Mouse (Mus musculus): ENCODE measurements at regions not wholly inside any gene's neighbourhood (a gene's known extent, or its start where the extent isn't known, plus 50 kb on each side); places are given as distances from the start of the nearest gene placed in this dataset.

- Histone ChIP-seq H3K4me3 (ENCODE audit: low read depth, low read length) (no peak overlapping the region), H3K27me3 (ENCODE audit: control insufficient read depth, insufficient read depth, low read length) (no peaks in the 10 kb centered on the region), H3K36me3 (replicated peaks; ENCODE audit: control insufficient read depth, insufficient read depth, low read depth, low read length) (no peaks in the 10 kb centered on the region), H3K4me2 (ENCODE audit: low read depth, low read length) (no peak overlapping the region), H3K9ac (replicated peaks; ENCODE audit: low read length) (no peak overlapping the region), H3K4me1 (ENCODE audit: control insufficient read depth, insufficient read depth, low read length) (no peaks in the 10 kb centered on the region), H3K27ac (replicated peaks; ENCODE audit: low read depth, low read length) (no peak overlapping the region), H3K9me3 (replicated peaks; ENCODE audit: control insufficient read depth, low read length) (no peaks in the 10 kb centered on the region)
- DNase-seq (ENCODE audit: low spot score) (peak; percentile 30), ATAC-seq (replicated peaks; ENCODE audit: insufficient number of reproducible peaks, low FRiP score, low TSS enrichment, low read depth) (no peak)
- WGBS, result 63% methylated on average over 3 of the region's 3 CpGs
Observed at GRCm38 (mm10) chr9:86961663-86962062, 53.7 kb upstream of the Ripply2 start.

- no peaks in the 10 kb centered on the region for H3K4me1 ChIP-seq (ENCODE audit: control insufficient read depth, insufficient read depth, low read length)
- no peaks in the 10 kb centered on the region for H3K27me3 ChIP-seq (ENCODE audit: control insufficient read depth, insufficient read depth, low read length)
- no peak overlapping the region for H3K9ac ChIP-seq (replicated peaks; ENCODE audit: low read length)
- H3K27ac ChIP-seq (replicated peaks; ENCODE audit: low read depth, low read length), result no peak overlapping the region
- 88% methylated on average over 1 of the region's 1 CpGs for WGBS
- DNase-seq (ENCODE audit: low spot score) (no peak), ATAC-seq (replicated peaks; ENCODE audit: insufficient number of reproducible peaks, low FRiP score, low TSS enrichment, low read depth) (no peak)
- no peaks in the 10 kb centered on the region for H3K9me3 ChIP-seq (replicated peaks; ENCODE audit: control insufficient read depth, low read length)
- H3K4me3 ChIP-seq (ENCODE audit: low read depth, low read length), result no peak overlapping the region
- H3K4me2 ChIP-seq (ENCODE audit: low read depth, low read length), result no peak overlapping the region
- H3K36me3 ChIP-seq (replicated peaks; ENCODE audit: control insufficient read depth, insufficient read depth, low read depth, low read length), result no peaks in the 10 kb centered on the region
Observed at GRCm38 (mm10) chr9:86957076-86957475, 58.3 kb upstream of the Ripply2 start.

GRCm38 (mm10) chr9:86955720-86956119 is 59.6 kb upstream of the Ripply2 start:
- ATAC-seq (replicated peaks; ENCODE audit: insufficient number of reproducible peaks, low FRiP score, low TSS enrichment, low read depth), result no peak
- H3K9me3 ChIP-seq (replicated peaks; ENCODE audit: control insufficient read depth, low read length), result no peaks in the 10 kb centered on the region
- H3K9ac ChIP-seq (replicated peaks; ENCODE audit: low read length), result no peak overlapping the region
- no peak overlapping the region for H3K27ac ChIP-seq (replicated peaks; ENCODE audit: low read depth, low read length)
- H3K36me3 ChIP-seq (replicated peaks; ENCODE audit: control insufficient read depth, insufficient read depth, low read depth, low read length), result no peaks in the 10 kb centered on the region
- 79% methylated on average over 3 of the region's 3 CpGs for WGBS
- H3K27me3 ChIP-seq (ENCODE audit: control insufficient read depth, insufficient read depth, low read length), result no peaks in the 10 kb centered on the region
- H3K4me1 ChIP-seq (ENCODE audit: control insufficient read depth, insufficient read depth, low read length), result no peaks in the 10 kb centered on the region
- no peak for DNase-seq (ENCODE audit: low spot score)
- H3K4me3 ChIP-seq (ENCODE audit: low read depth, low read length), result no peak overlapping the region
- H3K4me2 ChIP-seq (ENCODE audit: low read depth, low read length), result no peak overlapping the region

DNA sequence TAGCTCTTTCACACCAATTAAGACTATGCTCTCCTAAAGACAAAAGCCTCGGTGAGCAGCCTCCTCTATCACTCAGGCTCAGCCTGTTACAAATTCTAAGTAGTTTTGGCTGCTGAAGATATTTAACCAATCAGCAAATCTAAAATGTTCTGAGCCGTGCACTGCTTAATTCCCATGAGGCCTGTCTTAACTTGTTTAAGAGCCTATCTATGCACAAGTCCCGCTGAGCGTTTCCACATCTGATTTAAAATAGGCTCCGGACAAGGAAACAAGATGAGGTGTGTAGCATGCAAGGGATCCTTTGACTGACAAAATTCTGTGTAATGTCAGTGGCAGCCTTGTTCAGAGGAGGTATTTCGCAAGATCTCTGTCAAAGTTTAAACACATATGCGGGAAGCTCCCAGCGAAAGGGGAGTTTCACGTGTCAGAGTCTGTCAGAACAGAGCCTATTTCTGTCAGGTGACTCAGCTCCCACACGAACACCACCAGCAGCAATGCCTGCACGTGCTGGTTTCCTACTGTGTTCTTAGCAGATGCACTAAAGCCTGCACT is 63.3 kb upstream of the Ripply2 start:
- Histone ChIP-seq H3K9me3 (replicated peaks; ENCODE audit: control insufficient read depth, low read length) (no peaks in the 10 kb centered on the region), H3K36me3 (replicated peaks; ENCODE audit: control insufficient read depth, insufficient read depth, low read depth, low read length) (no peaks in the 10 kb centered on the region), H3K4me2 (ENCODE audit: low read depth, low read length) (no peak overlapping the region), H3K9ac (replicated peaks; ENCODE audit: low read length) (no peak overlapping the region), H3K27me3 (ENCODE audit: control insufficient read depth, insufficient read depth, low read length) (no peaks in the 10 kb centered on the region), H3K4me1 (ENCODE audit: control insufficient read depth, insufficient read depth, low read length) (no peaks in the 10 kb centered on the region), H3K4me3 (ENCODE audit: low read depth, low read length) (no peak overlapping the region), H3K27ac (replicated peaks; ENCODE audit: low read depth, low read length) (no peak overlapping the region)
- ATAC-seq (replicated peaks; ENCODE audit: insufficient number of reproducible peaks, low FRiP score, low TSS enrichment, low read depth) (no peak), DNase-seq (ENCODE audit: low spot score) (peak; percentile 26)
- 54% methylated on average over 11 of the region's 11 CpGs for WGBS

DNA sequence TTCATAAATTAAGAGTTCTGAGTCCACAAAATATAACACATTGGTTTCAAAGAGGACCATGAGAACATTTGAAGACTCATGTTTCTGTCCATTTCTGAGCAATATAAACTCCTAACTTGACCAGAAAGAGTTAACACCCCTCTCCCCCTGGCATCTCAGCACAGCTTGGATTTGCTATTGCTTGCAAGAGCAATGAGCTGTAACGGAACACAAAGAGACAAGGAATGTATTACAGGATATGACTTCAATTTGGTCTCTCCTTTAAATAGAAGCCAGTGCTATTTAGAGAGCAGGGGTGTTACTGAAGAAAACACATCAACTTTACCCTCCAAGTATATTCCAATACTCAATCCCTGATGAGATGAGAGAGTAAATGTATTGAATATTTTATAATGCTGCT is 65.5 kb upstream of the Ripply2 start:
- Histone ChIP-seq H3K4me2 (ENCODE audit: low read depth, low read length) (no peak overlapping the region), H3K9ac (replicated peaks; ENCODE audit: low read length) (no peak overlapping the region), H3K27ac (replicated peaks; ENCODE audit: low read depth, low read length) (no peak overlapping the region), H3K36me3 (replicated peaks; ENCODE audit: control insufficient read depth, insufficient read depth, low read depth, low read length) (no peaks in the 10 kb centered on the region), H3K9me3 (replicated peaks; ENCODE audit: control insufficient read depth, low read length) (no peaks in the 10 kb centered on the region), H3K27me3 (ENCODE audit: control insufficient read depth, insufficient read depth, low read length) (no peaks in the 10 kb centered on the region), H3K4me3 (ENCODE audit: low read depth, low read length) (no peak overlapping the region), H3K4me1 (ENCODE audit: control insufficient read depth, insufficient read depth, low read length) (no peaks in the 10 kb centered on the region)
- DNase-seq (ENCODE audit: low spot score) (no peak), ATAC-seq (replicated peaks; ENCODE audit: insufficient number of reproducible peaks, low FRiP score, low TSS enrichment, low read depth) (no peak)
- WGBS, result 5% methylated on average over 1 of the region's 1 CpGs

DNA sequence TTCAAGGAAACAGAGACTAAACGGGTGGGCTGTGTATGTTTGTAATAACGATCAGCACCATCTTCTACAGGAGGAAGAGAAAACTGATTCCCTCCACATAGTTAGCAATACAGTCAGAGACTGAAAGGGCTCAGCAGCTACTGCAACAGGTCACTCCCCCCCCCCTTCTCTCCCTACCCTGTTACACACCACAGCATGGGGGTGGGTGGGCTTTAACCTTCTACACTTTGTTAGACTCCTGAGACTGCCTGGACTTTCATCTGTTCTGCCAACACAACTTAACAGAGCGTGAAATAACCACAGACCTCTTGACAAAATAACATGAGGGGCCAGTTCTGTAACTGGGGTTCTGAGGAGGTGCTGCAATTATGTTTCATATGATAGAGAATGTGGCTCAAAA is 50.7 kb upstream of the Snap91 start:
- no peak overlapping the region for H3K9ac ChIP-seq (replicated peaks; ENCODE audit: low read length)
- H3K36me3 ChIP-seq (replicated peaks; ENCODE audit: control insufficient read depth, insufficient read depth, low read depth, low read length), result no peaks in the 10 kb centered on the region
- H3K27ac ChIP-seq (replicated peaks; ENCODE audit: low read depth, low read length), result no peak overlapping the region
- ATAC-seq (replicated peaks; ENCODE audit: insufficient number of reproducible peaks, low FRiP score, low TSS enrichment, low read depth) (0 out of 2 replicates have a peak, but pooled peaks have one; percentile 18), DNase-seq (ENCODE audit: low spot score) (no peak)
- WGBS, result 62% methylated on average over 3 of the region's 3 CpGs
- H3K4me1 ChIP-seq (ENCODE audit: control insufficient read depth, insufficient read depth, low read length), result no peaks in the 10 kb centered on the region
- H3K4me2 ChIP-seq (ENCODE audit: low read depth, low read length), result no peak overlapping the region
- H3K9me3 ChIP-seq (replicated peaks; ENCODE audit: control insufficient read depth, low read length), result no peaks in the 10 kb centered on the region
- no peaks in the 10 kb centered on the region for H3K27me3 ChIP-seq (ENCODE audit: control insufficient read depth, insufficient read depth, low read length)
- H3K4me3 ChIP-seq (ENCODE audit: low read depth, low read length), result no peak overlapping the region

Data from embryonic facial prominence, embryonic 11.5 days (tissue).